Mouse (Mus musculus) spleen, adult 2 months (tissue): ENCODE results near the gene Fv1. TPM values are rescaled to one million over a fixed set of nuclear protein-coding genes. Genes with fewer than 3 reads are reported as not detected.
A peak's percentile ranks its signal among the peaks of the same experiment; 100 is the strongest.

Experiments used
- DNase-seq, 2 experiments: peaks; one replicate each; pipeline versions ENCODE4 v3.0.0 to v3.0.0-alpha.2; 2012 to 2021; ENCODE audit warnings: low spot score in 2 of 2, low read depth in 1 of 2
- H3K27ac ChIP-seq: fragments of 200-500 bp; 2 replicates; pipeline ENCODE4 v1.5.1; 2012; ENCODE audit warnings: low read length, inconsistent platforms; ENCODE audit not compliant: insufficient read depth
- H3K27me3 ChIP-seq: fragments of 200-500 bp; 2 replicates; pipeline ENCODE4 v1.6.1; 2012; ENCODE audit warnings: mild to moderate bottlenecking, moderate library complexity, low read length, inconsistent platforms; ENCODE audit not compliant: control insufficient read depth, insufficient read depth
- H3K36me3 ChIP-seq: fragments of 200-500 bp; 2 replicates; pipeline ENCODE4 v1.6.1; 2012; ENCODE audit warnings: mild to moderate bottlenecking, low read length, inconsistent platforms; ENCODE audit not compliant: control insufficient read depth, insufficient read depth
- H3K4me1 ChIP-seq: fragments of 200-500 bp; 2 replicates; pipeline ENCODE4 v1.6.1; 2011; ENCODE audit warnings: inconsistent platforms; ENCODE audit not compliant: control insufficient read depth, insufficient read depth, insufficient read length
- H3K4me3 ChIP-seq: fragments of 200-500 bp; 2 replicates; pipeline ENCODE4 v1.5.1; 2011; ENCODE audit warnings: mild to moderate bottlenecking, inconsistent platforms; ENCODE audit not compliant: insufficient read depth, insufficient read length; ENCODE audit errors: extremely low read depth
- CTCF ChIP-seq: fragments of 200-500 bp; IDR thresholded peaks from 2 replicates; pipeline ENCODE4 v1.5.1; 2011; ENCODE audit warnings: mild to moderate bottlenecking, inconsistent platforms; ENCODE audit not compliant: insufficient read depth, insufficient read length, insufficient replicate concordance; ENCODE audit errors: extremely low read depth
- POLR2A ChIP-seq: fragments of 200-500 bp; IDR thresholded peaks from 2 replicates; pipeline ENCODE4 v1.6.1; 2011; ENCODE audit warnings: low read depth, low read length, inconsistent platforms
- WGBS: fragments of 180-500 bp; shearing (Covaris S2); methylation state at CpG from one replicate; pipeline ENCODE4 v1.1.7; 2018; 5-methylcytosine and 5-hydroxymethylcytosine counted together
- polyA plus RNA-seq: library from polyadenylated mRNA; depleted of rRNA; stranded (reverse); fragments of >200 nt; gene quantifications from 2 replicates; pipeline ENCODE4 v1.2.3, GENCODE M21; 2012

Gene Fv1
- polyA plus RNA-seq, 1 experiment: 0.64 TPM

DNA sequence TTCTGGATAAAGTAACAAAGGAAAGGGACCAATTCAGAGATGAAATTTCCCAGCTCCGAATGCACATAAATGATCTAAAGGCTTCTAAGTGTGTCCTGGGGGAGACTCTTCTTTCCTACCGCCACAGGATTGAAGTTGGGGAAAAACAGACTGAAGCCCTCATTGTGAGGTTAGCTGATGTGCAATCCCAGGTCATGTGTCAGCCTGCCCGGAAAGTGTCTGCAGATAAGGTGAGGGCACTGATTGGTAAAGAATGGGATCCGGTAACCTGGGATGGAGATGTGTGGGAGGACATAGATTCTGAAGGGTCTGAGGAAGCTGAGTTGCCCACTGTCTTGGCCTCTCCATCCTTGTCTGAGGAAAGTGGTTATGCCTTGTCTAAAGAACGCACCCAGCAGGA is 459 bp downstream of the Fv1 start:
- peak overlapping the region; percentile 86 for H3K4me3 ChIP-seq
- H3K27ac ChIP-seq: no peak overlapping the region
- WGBS: 18% methylated on average over 5 of the region's 5 CpGs

DNA sequence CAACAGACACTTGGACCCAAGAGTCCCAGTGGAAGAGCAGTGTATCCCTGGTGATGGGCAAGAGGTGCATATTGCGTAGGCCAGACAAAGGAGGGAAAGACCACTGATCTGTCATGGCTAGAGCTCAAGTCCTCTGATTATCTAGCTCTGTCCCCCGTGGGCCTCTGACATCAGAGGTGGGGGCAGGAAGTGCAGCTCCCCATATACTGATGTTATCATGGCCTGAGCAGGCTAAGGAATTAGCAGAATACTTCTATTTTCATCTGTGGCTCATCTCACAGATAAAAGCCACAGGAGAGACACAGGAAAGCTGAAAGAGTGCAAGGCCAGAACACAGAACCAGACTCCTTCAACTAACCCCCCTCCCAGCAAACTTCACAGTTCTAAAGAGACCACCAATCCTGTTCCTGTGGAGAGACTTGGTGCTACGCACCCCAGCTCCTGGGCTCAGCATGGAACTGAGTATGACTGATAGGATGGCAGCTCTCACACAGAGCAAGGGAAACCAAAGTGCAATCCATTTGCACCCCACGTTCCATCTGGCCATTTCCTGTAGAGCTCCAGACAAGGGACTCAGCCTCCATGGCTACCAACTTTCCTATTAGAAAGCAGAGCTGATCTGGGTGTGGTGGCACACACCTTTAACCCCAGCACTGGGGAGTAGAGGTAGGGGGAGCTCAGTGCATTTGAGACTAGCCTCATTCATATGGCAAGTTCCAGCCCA is 7.2 kb downstream of the Fv1 start:
- Histone ChIP-seq H3K4me3 (no peak overlapping the region), H3K4me1 (no peaks in the 10 kb centered on the region), H3K27ac (no peak overlapping the region), H3K36me3 (peaks cover 22% of the 10 kb centered on the region), H3K27me3 (no peaks in the 10 kb centered on the region)
- no peak for DNase-seq
- WGBS: 72% methylated on average over 4 of the region's 4 CpGs
- no peak for TF ChIP-seq CTCF
- no peak for TF ChIP-seq POLR2A

More for the DNA sequence above, 459 bp downstream of the Fv1 start:
- Histone ChIP-seq H3K27me3 (no peaks in the 10 kb centered on the region), H3K4me1 (peaks cover 8% of the 10 kb centered on the region; the same call in 1 of the 2 replicates), H3K36me3 (peaks cover 11% of the 10 kb centered on the region)
- no peak for DNase-seq
- TF ChIP-seq POLR2A (no peak), CTCF (no peak)

DNA sequence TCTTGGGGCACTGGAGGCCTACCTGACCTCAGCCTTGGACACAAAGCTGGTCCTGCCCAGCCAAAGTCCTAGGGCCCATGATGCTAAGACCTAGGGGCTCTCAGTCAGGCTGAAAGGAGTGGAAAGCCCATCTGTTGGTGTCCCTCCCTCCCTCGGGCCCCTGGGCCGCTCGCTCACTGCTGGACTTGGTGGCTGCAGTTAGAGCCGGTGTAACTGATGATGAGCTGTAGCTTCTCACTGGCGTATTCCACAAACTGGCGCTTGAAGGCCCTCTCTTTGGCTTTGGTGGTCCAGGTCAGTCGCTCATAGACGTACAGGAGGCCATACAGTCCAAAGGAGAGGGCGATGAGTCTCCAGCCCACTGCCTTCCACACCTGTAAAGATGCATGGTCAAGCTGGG is 9.8 kb downstream of the Fv1 start:
- H3K27me3 ChIP-seq: no peaks in the 10 kb centered on the region
- 97% methylated on average over 9 of the region's 9 CpGs for WGBS
- no peak for DNase-seq
- H3K4me1 ChIP-seq: no peaks in the 10 kb centered on the region
- H3K4me3 ChIP-seq: no peak overlapping the region
- H3K27ac ChIP-seq: no peak overlapping the region
- TF ChIP-seq POLR2A (no peak), CTCF (no peak)
- H3K36me3 ChIP-seq: peaks cover 28% of the 10 kb centered on the region

DNA sequence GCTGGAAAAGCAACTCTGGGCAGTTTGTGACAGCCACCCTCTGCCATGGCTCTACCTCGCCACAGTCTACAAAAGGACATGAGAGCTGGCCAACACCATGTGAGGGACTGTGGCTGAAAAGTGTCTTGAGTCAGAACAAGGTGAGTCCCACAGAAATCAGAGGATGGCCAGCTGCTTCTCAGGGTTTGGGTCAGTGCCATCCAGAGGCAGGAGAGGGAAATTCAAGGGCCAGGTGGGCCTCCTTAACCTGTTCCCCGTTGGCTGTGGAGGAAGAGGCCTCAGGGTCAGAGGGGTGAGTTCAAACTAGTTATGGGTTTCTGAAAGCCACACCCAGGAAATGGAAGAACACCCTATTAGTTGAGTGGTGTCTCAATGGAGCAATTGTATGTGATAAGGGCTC is 10.7 kb downstream of the Fv1 start:
- WGBS: 61% methylated on average over 2 of the region's 2 CpGs
- TF ChIP-seq POLR2A (no peak), CTCF (no peak)
- H3K36me3 ChIP-seq: peaks cover 27% of the 10 kb centered on the region

DNA sequence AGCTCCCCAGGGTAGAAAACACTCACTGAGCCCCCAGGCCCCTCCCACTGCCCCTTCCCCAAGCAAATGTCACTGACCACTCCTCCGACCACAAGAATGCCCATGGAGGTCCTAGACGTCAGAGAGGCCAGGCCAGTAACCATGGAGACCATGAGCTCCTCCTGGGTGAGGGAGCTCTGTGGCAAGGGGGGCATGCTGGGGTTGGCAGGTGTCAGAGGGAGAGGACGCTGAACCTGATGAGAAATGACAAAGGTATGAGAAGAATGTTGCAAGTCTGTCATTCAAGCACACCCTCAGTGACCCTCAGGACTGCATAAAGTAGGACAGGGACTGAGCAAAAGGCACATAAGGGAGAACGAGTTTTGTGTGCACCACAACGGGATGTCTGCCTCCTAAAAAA is 11.1 kb downstream of the Fv1 start:
- no peaks in the 10 kb centered on the region for H3K4me1 ChIP-seq
- H3K36me3 ChIP-seq: peaks cover 26% of the 10 kb centered on the region
- no peak overlapping the region for H3K27ac ChIP-seq
- WGBS: 87% methylated on average over 5 of the region's 5 CpGs
- no peak for TF ChIP-seq POLR2A
- no peak for DNase-seq
- H3K27me3 ChIP-seq: no peaks in the 10 kb centered on the region
- H3K4me3 ChIP-seq: no peak overlapping the region

More for the DNA sequence above, 10.7 kb downstream of the Fv1 start:
- no peaks in the 10 kb centered on the region for H3K4me1 ChIP-seq
- H3K27ac ChIP-seq: no peak overlapping the region
- DNase-seq: no peak
- H3K27me3 ChIP-seq: no peaks in the 10 kb centered on the region
- no peak overlapping the region for H3K4me3 ChIP-seq

DNA sequence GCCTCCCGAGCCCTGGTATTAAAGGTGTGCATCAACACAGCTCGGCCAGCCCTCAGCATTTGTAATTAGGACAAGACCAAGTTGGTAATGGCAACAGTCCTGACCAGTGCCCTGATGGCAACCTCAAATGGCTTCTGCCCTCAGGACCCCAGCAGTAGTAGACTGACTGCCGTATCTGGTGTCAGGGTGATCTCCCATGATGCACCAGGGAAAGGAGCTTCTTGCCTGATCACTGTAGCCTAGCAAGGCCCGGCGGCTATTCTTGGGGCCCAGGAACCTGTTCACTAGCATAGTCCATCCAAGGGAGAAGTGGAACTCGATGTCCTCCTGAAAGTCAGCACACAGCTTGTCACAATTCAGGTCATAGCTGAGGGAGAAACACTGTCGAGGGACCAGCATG is 13.0 kb downstream of the Fv1 start:
- H3K27me3 ChIP-seq: no peaks in the 10 kb centered on the region
- WGBS: 96% methylated on average over 7 of the region's 7 CpGs
- no peak for TF ChIP-seq POLR2A
- no peak for TF ChIP-seq CTCF
- DNase-seq: no peak
- peaks cover 32% of the 10 kb centered on the region for H3K36me3 ChIP-seq
- no peak overlapping the region for H3K27ac ChIP-seq
- H3K4me1 ChIP-seq: no peaks in the 10 kb centered on the region
- no peak overlapping the region for H3K4me3 ChIP-seq

DNA sequence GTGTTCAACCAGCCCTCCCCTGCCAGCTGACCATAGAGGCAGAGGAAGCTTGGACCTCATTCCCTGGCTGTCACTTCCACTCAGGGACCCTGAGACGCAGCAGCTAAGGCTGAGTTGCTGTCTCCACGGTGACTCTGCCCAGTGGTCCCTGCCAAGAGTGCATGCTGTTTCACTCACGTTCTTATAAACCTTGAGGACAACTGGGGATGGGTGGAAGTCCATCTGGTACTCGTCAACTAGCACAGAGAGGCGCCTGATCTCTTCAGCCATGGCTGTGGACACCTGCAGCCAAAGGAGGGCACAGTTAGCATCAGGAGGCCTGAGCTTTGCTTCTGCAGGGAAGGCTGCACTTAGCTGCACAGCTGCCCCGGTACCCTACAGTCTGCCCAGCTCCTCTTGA is 14.3 kb downstream of the Fv1 start:
- WGBS: 89% methylated on average over 6 of the region's 6 CpGs
- DNase-seq: no peak
- H3K36me3 ChIP-seq: peaks cover 36% of the 10 kb centered on the region
- H3K4me3 ChIP-seq: no peak overlapping the region
- no peaks in the 10 kb centered on the region for H3K27me3 ChIP-seq
- H3K4me1 ChIP-seq: no peaks in the 10 kb centered on the region
- TF ChIP-seq POLR2A: no peak
- H3K27ac ChIP-seq: no peak overlapping the region
